Mouse (Mus musculus): Measurements from ENCODE around the gene Gm26620. TPM values are rescaled to one million over a fixed set of nuclear protein-coding genes. Genes with fewer than 3 reads are reported as not detected.
A peak's percentile ranks its signal among the peaks of the same experiment; 100 is the strongest.

Gene Gm26620
- 0.81 and 0.83 TPM in 2 replicates for polyA plus RNA-seq (2012; rRNA removed)

- peak within 1 kb of the TSS; percentile 62; the same call in 1 of the 2 replicates for H3K27ac ChIP-seq (ENCODE audit: insufficient read depth, low read length)
- H3K4me1 ChIP-seq (ENCODE audit: control insufficient read depth, insufficient read depth, low read length), result peaks cover 2% of the 10 kb centered on the region; the same call in 1 of the 2 replicates
- peak within 1 kb of the TSS; percentile 82 for H3K4me3 ChIP-seq (ENCODE audit: insufficient read depth, low read length)
- TF ChIP-seq CTCF (IDR thresholded peaks at IDR 0.05; ENCODE audit: extremely low read depth, insufficient read depth, low read length) (peak; percentile 66), POLR2A (IDR thresholded peaks at IDR 0.05; ENCODE audit: extremely low read depth, insufficient read depth, low read length) (peak; percentile 72)
Measured at GRCm38 (mm10) chr1:170884978-170885561, at the start of gene Gm26620, which contains the start of gene Dusp12. Gene Gm26620 (plus strand): TSS chr1:170885065. Gene Dusp12 (minus strand): TSS chr1:170885540.

GRCm38 (mm10) chr1:170839685-170840084 lies 45.2 kb upstream of the Gm26620 start:
- Histone ChIP-seq H3K4me1 (ENCODE audit: control insufficient read depth, insufficient read depth, low read length) (no peaks in the 10 kb centered on the region), H3K27ac (ENCODE audit: insufficient read depth, low read length) (no peak overlapping the region)

GRCm38 (mm10) chr1:170844380-170844779 lies 40.5 kb upstream of the Gm26620 start:
- TF ChIP-seq POLR2A (IDR thresholded peaks at IDR 0.05; ENCODE audit: extremely low read depth, insufficient read depth, low read length), result no peak
- peak; percentile 29; the same call in 1 of the 2 replicates for TF ChIP-seq CTCF (IDR thresholded peaks at IDR 0.05; ENCODE audit: extremely low read depth, insufficient read depth, low read length)
- H3K4me1 ChIP-seq (ENCODE audit: control insufficient read depth, insufficient read depth, low read length), result 0 out of 2 replicates have a peak, but pooled peaks cover 1% of the 10 kb centered on the region
- H3K27ac ChIP-seq (ENCODE audit: insufficient read depth, low read length), result no peak overlapping the region
- H3K4me3 ChIP-seq (ENCODE audit: insufficient read depth, low read length), result no peak overlapping the region

More at GRCm38 (mm10) chr1:170839685-170840084, 45.2 kb upstream of the Gm26620 start:
- no peak overlapping the region for H3K4me3 ChIP-seq (ENCODE audit: insufficient read depth, low read length)
- no peak for TF ChIP-seq CTCF (IDR thresholded peaks at IDR 0.05; ENCODE audit: extremely low read depth, insufficient read depth, low read length)
- TF ChIP-seq POLR2A (IDR thresholded peaks at IDR 0.05; ENCODE audit: extremely low read depth, insufficient read depth, low read length), result no peak

GRCm38 (mm10) chr1:170845448-170846307 lies 39.2 kb upstream of the Gm26620 start:
- Histone ChIP-seq H3K4me1 (ENCODE audit: control insufficient read depth, insufficient read depth, low read length) (0 out of 2 replicates have a peak, but pooled peaks cover 1% of the 10 kb centered on the region), H3K4me3 (ENCODE audit: insufficient read depth, low read length) (no peak overlapping the region), H3K27ac (ENCODE audit: insufficient read depth, low read length) (no peak overlapping the region)
- TF ChIP-seq CTCF (IDR thresholded peaks at IDR 0.05; ENCODE audit: extremely low read depth, insufficient read depth, low read length), result no peak
- no peak for TF ChIP-seq POLR2A (IDR thresholded peaks at IDR 0.05; ENCODE audit: extremely low read depth, insufficient read depth, low read length)

- Histone ChIP-seq H3K4me1 (ENCODE audit: control insufficient read depth, insufficient read depth, low read length) (0 out of 2 replicates have a peak, but pooled peaks cover 1% of the 10 kb centered on the region), H3K27ac (ENCODE audit: insufficient read depth, low read length) (no peak overlapping the region), H3K4me3 (ENCODE audit: insufficient read depth, low read length) (no peak overlapping the region)
- TF ChIP-seq CTCF (IDR thresholded peaks at IDR 0.05; ENCODE audit: extremely low read depth, insufficient read depth, low read length) (no peak), POLR2A (IDR thresholded peaks at IDR 0.05; ENCODE audit: extremely low read depth, insufficient read depth, low read length) (no peak)
Measured at GRCm38 (mm10) chr1:170850007-170850406, 34.9 kb upstream of the Gm26620 start.

GRCm38 (mm10) chr1:170850637-170851624 lies 33.9 kb upstream of the Gm26620 start:
- TF ChIP-seq CTCF (IDR thresholded peaks at IDR 0.05; ENCODE audit: extremely low read depth, insufficient read depth, low read length) (no peak), POLR2A (IDR thresholded peaks at IDR 0.05; ENCODE audit: extremely low read depth, insufficient read depth, low read length) (no peak)
- Histone ChIP-seq H3K27ac (ENCODE audit: insufficient read depth, low read length) (no peak overlapping the region; the same call in 1 of the 2 replicates), H3K4me1 (ENCODE audit: control insufficient read depth, insufficient read depth, low read length) (peaks cover 1% of the 10 kb centered on the region; the same call in 1 of the 2 replicates), H3K4me3 (ENCODE audit: insufficient read depth, low read length) (no peak overlapping the region)

GRCm38 (mm10) chr1:170853604-170854003 lies 31.3 kb upstream of the Gm26620 start:
- Histone ChIP-seq H3K4me1 (ENCODE audit: control insufficient read depth, insufficient read depth, low read length) (peaks cover 7% of the 10 kb centered on the region; the same call in 1 of the 2 replicates), H3K27ac (ENCODE audit: insufficient read depth, low read length) (no peak overlapping the region), H3K4me3 (ENCODE audit: insufficient read depth, low read length) (no peak overlapping the region)
- TF ChIP-seq CTCF (IDR thresholded peaks at IDR 0.05; ENCODE audit: extremely low read depth, insufficient read depth, low read length) (no peak), POLR2A (IDR thresholded peaks at IDR 0.05; ENCODE audit: extremely low read depth, insufficient read depth, low read length) (0 out of 2 replicates have a peak, but pooled peaks have one; percentile 12)

- TF ChIP-seq POLR2A (IDR thresholded peaks at IDR 0.05; ENCODE audit: extremely low read depth, insufficient read depth, low read length) (no peak), CTCF (IDR thresholded peaks at IDR 0.05; ENCODE audit: extremely low read depth, insufficient read depth, low read length) (no peak)
- Histone ChIP-seq H3K4me3 (ENCODE audit: insufficient read depth, low read length) (peak overlapping the region; percentile 4; the same call in 1 of the 2 replicates), H3K27ac (ENCODE audit: insufficient read depth, low read length) (peak overlapping the region; percentile 2), H3K4me1 (ENCODE audit: control insufficient read depth, insufficient read depth, low read length) (peaks cover 7% of the 10 kb centered on the region; the same call in 1 of the 2 replicates)
Measured at GRCm38 (mm10) chr1:170855056-170855760, 29.7 kb upstream of the Gm26620 start.
